Mouse (Mus musculus) adrenal gland, adult 8-10 months (tissue): Measurements from ENCODE around the gene Efcab6. TPM values are rescaled to one million over a fixed set of nuclear protein-coding genes. Genes with fewer than 3 reads are reported as not detected.
A peak's percentile ranks its signal among the peaks of the same experiment; 100 is the strongest.

ENCODE experiments used
- DNase-seq: peaks from one replicate; pipeline ENCODE4 v3.0.0; 2022
- total RNA-seq, 4 experiments: library from RNA; stranded (reverse); gene quantifications; 2 replicates each; pipeline ENCODE4 v1.2.4; 2022

The Efcab6 gene
- total RNA-seq, 4 experiments from 2014 or later, result 0.38 TPM; not detected in 3

DNA sequence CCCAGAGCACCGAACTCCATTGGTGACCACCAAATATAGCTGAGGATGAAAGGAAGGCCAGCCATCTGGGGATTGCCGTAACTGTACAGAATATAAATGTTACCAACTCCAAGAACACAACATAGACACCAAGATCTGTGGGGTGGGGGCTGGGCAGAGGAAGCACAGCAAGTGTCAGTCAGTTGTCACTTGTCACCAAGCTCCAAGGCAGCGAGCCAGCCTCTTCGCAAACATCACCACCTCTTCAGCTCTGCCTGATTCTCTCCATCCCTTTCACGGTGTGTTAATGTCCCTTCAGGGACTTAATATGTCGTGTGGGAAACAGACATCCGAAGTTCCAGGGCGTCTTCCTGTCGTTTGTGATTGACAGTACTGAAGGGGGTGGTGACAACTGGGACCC, 93.0 kb downstream of the Efcab6 start:
- no peak for DNase-seq

DNA sequence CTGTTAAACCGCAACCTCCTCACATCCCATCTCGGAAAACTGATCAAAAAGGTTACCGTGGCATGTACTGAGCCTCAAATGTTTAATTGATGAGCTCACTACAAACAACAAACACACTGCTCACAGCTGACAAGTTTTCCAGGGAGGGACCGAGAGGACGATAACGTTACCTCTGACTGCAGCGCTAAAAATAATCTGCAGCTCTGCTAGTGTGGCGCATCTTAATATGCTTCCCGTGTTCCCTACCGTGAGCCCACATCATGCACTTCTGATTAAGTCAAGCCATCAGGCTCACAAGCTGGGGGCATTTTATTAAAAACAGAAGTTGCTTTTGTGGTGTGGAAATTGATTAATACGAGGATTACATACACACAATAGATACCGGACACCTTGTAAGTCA, 97.4 kb downstream of the Efcab6 start:
- DNase-seq, result no peak

DNA sequence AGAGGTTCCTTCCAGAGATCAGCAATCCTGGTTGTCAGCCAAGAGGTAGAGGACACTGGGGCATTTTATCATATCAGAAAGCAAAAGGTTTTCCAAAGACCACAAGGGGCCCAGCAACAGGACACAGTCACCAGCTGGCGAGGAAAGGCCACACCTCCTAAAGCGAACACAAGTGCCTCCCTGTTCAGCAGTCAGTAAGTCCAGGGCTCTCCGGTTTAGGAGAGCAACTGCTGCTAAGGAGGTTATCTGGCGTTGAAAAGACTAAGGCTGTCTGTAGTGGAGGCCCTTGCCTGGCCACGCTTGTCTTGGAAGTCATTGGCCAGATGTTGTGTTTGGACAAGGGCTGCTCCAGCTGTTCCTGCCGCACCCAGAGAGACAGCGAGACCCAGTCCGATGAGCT, 100.1 kb downstream of the Efcab6 start:
- DNase-seq, result no peak

DNA sequence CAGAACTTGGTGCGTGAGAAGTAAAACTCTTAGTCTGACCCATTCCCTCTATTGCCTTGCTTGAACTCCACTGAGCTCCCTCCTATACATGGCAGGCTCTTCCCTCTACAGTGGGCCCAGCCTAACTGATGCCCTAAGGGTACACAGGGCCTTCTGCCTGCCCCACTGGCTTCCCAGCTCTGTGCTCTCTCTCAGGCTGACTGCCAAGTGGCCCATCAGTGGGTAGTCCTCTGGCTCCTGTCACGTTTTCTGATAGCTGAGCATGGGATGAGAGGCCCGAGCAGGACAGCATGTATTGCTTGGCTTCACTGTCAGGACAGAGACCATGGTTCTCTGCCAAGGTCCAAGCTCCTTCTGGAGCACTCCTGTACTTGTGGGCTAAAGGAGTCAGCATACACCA, 106.8 kb downstream of the Efcab6 start:
- DNase-seq, result no peak

DNA sequence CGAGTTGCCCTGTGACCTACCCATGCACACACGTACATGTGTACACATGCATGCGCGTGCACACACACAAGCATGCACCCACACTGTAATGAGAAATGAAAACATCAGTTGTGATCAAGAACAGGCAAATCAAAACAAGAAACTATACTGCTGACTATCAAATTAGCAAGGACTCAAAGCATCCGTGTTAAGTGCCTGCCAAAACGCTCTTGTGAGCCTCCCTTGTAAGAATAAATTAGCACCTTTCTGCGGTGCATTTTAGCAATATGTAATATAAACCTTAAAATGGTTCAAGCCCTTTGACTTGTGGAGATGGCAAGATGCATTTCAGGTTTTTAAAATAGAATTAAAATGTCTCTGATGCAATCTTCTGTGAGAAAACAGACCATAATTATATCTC, 108.2 kb downstream of the Efcab6 start:
- DNase-seq, result no peak

DNA sequence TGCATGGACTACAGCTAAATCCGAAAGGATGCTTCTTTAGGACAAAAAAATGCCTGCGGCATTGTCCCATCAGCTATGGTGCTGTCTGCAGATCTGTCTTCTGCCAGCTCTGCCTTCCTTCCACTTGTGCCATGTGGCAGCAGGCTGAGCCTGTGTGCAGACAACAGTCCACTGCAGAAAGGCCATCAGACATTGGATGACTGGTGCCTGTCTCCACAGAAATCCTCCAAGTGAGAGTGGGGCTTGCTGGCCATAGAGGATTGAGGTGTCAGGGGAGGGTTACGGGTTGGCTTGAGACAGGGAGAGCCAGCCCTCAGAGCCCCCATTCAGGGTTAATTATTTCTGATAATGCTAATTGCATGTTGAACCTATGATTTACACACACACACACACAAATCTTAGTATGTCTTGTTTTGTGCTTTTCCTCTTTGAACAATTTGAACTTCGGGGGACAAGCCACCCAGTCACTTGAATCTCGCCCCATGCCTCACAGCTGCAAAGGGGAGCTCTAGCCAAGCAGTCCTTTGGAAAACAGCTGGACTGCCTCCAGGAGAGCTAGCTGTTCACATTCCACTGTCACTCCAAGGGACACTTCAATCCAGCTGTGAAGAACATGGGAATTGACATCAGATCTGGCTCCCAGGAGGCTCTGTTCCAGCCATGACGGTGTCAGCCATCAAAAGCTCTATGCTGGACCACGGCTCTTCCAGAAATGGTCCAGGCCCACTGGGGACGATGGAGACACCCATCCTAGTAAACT, 109.1 kb downstream of the Efcab6 start:
- DNase-seq, result no peak

DNA sequence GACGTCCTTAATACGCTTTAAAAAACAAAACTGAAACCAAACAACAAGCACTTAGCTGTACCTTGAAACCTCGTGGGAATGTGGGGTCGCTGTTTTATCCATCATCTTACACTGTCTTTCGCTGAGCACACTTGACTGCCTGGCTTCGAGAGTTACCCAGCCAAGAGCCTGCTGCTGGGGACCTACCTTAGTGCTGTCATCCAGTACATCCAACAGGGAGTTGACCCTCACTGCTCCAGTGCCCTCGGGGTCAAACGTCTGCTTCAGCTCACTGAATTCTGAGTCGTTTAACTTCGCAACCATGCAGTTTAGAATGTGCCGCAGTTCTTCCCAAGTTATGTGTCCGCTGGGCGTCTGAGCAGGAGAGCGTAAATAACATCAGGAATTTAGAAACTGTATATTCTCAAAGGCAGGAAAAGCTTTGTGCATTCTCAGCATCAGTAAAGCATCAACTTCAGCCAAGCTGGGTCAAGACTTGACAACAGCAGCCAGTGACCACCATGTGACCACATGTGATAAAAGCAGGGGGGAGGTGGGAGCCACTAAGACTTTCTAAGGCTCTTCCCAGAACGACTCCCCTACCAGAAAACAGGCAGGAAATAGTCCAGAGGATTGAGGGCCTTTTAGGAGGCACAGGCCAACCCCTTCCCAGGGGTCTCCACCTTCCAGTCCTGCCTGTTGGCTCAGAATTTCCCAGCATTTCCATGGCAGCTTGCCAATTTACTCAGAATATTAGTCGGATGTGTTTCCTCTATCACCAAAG, 115.3 kb downstream of the Efcab6 start:
- DNase-seq, result no peak

DNA sequence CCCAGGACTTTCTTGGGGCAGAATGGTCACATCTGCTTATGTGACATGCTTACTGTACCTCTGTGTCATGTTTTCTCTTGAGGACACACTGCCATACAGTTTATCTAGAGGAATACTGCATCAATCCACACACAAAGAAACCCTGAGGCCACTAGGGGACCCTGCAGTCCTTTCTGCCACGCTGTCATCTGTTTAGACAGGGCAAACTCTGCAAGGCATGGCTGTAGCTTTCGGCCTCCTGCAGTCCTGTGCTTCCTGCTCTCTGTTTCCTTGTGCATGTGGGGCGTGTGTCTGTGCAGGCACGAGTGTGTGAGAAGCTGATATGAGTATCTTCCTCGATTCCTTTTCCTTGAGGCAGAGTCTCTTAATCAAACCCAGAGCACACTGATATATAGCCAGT, 125.5 kb downstream of the Efcab6 start:
- no peak for DNase-seq

DNA sequence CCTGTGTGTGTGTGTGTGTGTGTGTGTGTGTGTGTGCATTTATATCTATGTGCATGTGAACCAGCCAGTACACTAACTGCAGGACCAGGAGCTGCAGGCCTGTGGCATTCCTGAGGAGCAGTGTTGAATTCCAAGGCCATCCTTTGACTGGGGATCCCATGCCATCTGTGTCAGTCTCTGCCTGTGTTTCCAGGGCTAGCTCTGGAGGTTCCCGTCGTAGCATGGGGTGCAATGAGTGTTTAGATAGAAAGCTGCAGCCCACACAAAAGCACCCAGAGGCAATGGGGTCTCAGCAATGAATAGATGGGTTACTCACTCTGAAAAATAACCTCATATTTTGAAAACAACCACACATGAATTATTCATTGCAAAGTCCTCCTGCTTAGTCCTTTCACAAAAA, 126.7 kb downstream of the Efcab6 start:
- no peak for DNase-seq

DNA sequence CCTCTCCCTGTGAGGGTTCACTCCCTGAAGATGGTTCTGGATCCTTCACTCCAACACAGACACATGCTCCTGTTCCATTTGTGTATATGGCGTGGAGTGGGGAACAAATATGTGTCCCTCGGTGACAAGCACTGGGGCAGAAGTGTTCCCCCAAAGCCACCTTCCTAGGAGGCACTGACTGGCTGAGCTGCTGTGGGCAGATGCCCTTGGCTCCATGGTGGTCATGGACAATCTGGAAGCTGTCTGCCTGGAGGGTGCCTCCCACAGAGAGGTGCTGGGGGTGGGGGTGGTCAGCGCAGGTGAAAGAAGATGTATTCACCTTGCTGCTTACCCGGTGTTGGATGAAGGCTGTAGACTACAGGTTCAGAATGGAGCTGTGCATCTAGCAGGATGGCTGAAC, 128.7 kb downstream of the Efcab6 start:
- DNase-seq, result no peak

DNA sequence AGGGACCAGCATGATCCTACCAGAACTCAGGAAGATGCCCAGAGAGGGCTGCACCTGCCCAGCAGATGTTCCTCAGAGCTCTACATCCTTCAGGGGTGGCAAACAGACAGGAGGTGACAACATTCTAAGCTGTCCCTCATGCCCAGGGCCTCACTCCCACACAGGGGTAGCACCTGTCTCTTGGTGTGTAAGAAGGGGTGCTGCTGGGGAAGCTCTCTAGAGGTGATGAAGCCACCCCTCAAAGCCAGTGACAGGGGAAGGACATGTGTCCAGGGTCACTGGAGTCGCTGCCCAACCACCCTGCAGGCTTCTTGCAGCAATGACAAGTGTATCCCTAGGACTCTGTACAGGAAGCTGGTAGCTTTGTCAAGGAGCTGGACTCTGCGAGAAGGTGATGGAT, 130.4 kb downstream of the Efcab6 start:
- no peak for DNase-seq

DNA sequence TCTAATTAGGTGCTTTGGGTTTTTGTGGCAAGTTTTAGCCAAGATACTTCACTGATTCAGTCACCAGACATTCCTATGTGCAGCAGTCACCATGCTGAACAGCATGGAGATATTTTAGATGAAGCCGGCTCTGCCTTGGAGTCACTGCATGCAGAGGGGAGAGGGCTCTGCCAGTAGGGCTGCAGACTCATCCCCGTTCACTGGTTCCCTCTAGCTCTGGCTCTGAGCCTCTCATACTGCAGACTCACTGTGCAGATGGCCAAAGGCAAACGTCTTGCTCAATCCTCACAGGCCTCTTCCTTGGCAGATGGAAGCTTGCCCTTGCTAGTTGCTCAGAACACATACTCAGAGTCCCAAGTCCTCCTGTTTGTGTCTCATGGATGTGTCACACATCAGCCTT, 139.8 kb downstream of the Efcab6 start:
- no peak for DNase-seq

DNA sequence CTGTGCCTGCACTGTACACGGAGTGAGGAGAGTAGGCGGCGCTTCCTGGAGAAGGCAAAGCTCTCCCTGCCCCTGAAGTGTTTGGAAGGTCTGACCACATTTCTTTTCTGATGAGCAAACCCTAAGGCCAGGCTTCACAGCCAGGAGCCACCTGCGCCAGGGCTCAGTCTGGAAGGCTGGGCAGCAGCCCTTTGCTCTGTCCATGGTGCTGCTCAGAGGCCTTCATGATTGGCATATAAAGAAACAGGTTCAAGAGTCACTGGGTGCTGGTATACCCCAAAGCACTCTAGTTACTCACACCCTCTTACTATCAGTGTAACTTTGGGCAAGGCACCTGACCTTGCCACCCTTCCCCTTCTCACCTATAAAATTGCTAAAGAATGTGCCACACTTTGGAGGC, 140.5 kb downstream of the Efcab6 start:
- DNase-seq, result peak; percentile 3

DNA sequence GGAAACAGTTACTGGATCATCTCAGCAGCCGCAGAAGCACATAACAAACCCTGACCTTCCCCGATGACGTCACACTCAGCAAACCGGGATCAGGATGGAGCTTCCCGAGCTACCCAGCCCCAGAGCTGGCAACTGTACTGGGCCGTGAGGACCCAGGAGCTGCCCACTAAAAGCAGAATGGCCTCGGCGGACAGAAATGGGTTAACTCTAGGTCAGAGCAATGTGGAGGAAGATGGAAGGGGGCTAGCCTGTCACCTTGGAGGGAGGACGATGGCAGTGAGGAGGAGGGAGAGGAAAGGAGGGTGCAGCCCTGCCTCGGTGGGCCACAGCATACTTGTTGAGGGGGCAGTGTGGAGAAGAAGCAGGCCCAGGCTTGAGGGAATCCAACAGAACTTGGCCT, 149.8 kb downstream of the Efcab6 start:
- no peak for DNase-seq

DNA sequence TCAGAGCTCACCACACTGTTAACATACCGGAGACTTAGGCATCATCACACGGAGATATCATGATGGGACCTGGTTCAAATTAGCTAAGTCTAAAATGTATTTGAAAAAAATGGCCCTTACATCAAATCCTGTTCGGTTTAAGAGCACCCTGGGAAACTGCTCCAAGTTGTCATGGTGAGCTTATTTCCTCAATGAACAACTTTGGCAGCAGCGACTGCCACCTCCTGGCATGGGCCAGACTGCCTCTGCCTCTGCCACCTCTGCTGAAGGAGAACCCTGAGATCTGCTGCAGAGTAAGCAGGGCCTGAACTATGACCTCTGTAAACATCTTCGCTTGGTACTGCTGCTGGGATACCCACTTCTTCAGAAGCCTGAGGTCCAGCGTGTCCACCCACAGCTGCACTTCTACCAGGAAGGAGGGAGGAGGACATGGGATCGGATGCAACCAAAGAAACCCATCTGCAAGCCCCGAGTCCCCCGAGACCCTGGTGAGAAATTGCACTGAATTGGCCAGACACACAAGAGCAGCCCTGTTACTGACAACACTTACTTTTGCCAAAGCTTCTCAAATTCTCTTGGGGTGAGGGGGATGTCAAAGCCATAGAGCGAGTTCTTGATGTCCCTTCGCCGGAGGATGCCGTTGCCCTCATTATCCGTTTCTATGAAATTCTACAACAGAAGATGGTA, 152.0 kb downstream of the Efcab6 start:
- DNase-seq, result no peak

DNA sequence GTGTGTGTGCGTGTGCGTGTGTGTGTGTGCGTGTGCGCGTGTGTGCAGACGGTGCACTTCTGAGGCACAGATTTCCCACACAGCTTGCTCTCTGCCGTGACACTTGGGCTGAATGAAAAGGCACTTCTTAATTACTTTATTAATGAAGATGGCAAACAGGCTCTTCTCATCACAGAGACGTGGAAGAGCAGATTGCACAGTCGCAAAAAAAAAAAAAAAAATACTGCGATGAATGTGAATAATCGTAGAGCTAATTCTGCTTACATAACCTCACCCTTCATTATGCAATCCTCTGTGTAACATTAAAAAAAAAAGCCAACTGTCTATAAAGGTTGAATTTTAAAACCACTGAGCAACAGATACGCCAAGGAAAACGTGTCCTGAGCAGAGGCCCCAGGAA, 158.7 kb downstream of the Efcab6 start:
- DNase-seq, result no peak

DNA sequence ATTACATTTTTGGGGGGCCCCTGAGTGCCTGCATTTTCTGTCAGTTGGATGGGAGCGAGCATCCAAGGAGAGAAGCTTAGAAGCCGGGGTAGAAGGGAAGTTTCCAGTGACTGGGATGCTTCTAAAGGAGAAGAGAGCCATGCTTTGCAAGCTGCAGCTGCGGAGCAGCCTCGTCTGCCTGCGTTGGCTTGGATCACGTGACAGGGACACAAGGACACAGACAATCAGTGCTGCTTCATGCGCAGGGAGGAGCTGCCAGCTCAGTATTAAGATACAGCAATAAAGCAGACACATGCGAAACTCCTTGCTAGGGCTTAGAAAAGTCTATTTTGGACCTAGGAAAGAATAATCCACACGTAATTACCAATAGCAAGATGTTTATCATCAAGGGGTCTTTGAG, 167.9 kb downstream of the Efcab6 start:
- peak; percentile 15 for DNase-seq

DNA sequence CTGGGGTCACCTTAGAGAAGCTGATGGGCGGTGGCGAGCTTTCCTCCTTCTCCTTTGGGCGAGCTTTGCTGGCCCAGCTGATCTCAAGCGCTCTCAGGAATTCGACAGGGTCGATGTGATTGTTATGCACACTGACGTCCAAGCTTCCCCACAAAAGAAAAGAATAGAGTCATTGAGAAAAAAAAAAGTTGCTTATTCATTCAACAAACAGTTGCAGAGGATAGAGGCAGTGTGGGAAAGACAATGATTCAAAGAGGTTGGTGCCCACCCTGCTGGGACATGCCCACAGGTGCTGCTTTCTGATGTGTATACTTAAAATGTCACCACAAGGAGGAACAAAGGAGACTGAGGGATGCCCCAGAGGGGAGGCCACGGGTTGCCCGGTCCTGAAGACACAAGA, 169.2 kb downstream of the Efcab6 start:
- DNase-seq, result no peak

DNA sequence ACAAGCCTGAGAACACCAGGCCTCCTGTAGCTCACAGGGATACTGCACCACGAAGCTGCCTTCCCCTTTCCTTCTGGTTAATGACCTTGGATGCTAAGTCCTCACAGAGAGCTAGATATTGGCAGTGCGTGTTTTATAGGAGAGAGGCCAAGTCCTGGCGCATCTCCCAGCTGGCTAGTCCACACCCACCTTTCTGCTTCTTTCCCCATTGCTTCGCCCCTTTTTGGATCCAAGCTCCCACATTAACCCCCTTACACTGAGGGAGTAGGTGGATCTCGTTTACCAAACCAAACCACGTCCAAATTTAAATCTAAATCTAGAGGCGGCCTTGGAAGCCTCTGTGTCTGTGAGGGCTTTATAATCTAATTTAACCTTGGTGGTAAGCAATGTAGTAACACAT, 170.9 kb downstream of the Efcab6 start:
- DNase-seq, result no peak

DNA sequence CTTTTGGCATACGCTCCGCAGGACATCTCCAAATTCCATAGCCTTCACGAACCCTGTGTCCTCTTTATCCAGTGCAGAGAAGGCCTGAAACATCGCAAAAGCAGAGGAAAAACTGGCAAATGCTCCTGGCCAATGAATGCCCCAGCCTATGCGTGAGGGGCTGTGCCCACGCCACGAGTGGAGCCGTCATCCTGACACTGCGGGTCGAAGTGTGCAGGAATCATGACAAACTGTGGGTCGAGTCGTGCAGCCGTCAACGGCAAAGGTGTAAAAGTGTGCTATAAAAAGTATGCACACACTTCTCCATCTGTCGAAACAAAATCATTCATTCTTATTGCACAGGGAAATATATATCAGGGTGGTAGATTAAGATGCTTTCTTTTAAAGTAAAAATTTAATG, 172.3 kb downstream of the Efcab6 start:
- no peak for DNase-seq

DNA sequence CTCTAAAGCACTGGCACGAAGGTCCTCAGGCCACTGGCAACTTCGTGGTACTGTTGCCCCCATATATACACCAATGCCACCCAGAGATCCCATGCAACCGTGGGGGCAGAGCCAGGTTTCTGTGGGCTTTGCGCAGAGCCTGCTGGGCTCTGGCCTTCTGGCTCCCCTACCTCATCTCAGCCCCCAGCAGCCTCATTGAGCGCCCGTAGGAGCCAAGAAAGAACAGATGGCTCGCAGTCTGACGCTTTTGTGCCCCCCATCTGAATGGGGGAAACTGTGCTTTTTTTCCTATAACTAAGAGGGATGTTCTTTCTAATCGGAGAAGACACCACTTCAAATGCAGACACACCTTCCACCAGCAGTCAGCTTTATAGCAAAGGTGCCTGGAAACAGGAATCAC, 180.9 kb downstream of the Efcab6 start:
- no peak for DNase-seq

DNA sequence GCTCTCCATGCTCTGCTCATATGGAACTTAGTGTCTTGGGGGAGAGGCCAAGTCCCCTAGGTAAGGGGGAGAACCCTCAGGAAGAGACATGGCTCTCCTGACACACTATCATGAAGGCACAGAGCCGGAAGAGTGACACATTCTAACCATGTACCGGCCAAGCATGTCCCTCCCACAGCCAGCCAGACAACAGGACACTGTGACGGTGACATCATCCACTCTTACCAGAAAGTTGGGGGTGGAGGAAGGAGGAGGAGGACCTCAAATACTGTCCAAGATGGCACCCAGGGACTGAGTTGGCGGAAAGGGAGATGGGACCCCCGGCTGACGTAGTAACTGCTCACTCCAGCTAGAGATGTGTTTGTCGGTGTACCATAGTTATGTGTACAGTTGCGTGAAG, 181.4 kb downstream of the Efcab6 start:
- no peak for DNase-seq

DNA sequence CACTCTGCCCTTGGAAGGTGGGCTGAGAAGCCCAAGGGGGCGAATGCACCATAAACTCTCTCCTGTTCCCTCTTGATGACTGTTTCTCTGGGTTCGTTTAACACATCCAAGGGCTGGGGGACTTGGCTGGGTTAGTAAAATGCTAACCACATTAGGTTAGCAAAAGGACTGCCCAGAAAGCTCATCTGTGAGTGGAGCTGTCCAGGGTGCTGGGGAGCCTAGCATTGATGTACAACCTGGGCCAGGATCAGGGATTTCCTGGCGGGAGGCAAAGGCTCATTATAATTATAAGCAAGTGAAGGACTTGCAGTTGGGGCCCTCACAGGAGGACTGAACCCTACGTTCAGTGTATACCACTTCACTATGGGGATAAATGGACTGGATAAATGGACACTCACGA, 185.3 kb downstream of the Efcab6 start:
- DNase-seq, result no peak

DNA sequence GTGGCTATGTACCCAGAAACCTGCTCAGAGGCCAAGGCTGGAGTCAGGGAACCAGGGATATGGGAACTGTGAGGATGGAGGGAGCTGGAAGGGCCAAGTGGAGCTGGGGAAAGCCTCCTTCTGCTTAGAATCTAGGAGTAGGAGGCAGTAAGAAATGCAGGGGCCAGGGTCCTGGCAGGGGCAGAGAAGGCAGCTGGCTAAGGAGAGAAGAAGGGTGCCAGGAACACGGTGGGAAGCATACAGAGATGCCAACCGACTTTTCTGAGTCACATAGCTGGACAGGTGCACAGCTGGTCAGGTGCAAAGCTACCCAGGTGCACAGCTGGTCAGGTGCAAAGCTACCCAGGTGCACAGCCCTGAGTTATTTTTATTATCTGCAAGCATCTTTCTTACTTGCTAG, 187.3 kb downstream of the Efcab6 start:
- no peak for DNase-seq
